Comparison of ENCODE assay signal across 8 mouse cellular contexts in genomic region chr6:98632278-98633063, GRCm38 (mm10).
DNase-seq lines count a peak whose midpoint lies in the region; ATAC-seq and TF ChIP-seq lines count a peak whose summit lies in the region.

No protein-coding gene starts in this region.

- ATAC-seq in lung, embryonic 14.5 days (ENCODE audit: insufficient read depth): no peak
- ATAC-seq in embryonic facial prominence, embryonic 14.5 days (ENCODE audit: low read depth): 0 out of 2 replicates have a peak, but pooled peaks have one; percentile 41
- peak; percentile 48 for ATAC-seq in midbrain, embryonic 16.5 days

- H3K27me3 ChIP-seq in lung, embryonic 14.5 days (ENCODE audit: insufficient read depth, low read length): no peaks in the 10 kb centered on the region
- no peaks in the 10 kb centered on the region for H3K27me3 ChIP-seq in embryonic facial prominence, embryonic 14.5 days (replicated peaks; ENCODE audit: control insufficient read depth, insufficient read depth, low read length)
- H3K27me3 ChIP-seq in midbrain, embryonic 16.5 days (ENCODE audit: control insufficient read depth, insufficient read depth, low read depth, low read length): no peaks in the 10 kb centered on the region

- no peak for DNase-seq in lung, embryonic 14.5 days
- no peak for DNase-seq in lung, postnatal 25 days (ENCODE audit: low spot score)
- DNase-seq in embryonic facial prominence, embryonic 14.5 days (ENCODE audit: low spot score): peak; percentile 59
- DNase-seq in layer of hippocampus, adult 18-20 months (ENCODE audit: low spot score in 2 of 2): peak; percentile 44 to 72
- DNase-seq in ovary, adult 18-20 months (ENCODE audit: low spot score): no peak
- DNase-seq in kidney, adult 11 months: no peak
- DNase-seq in adipocyte (ENCODE audit: low spot score): no peak

- no peak for TF ChIP-seq CTCF in lung, embryonic 14.5 days (IDR thresholded peaks at IDR 0.05; ENCODE audit: low read depth)

- no peaks in the 10 kb centered on the region for H3K9me3 ChIP-seq in lung, embryonic 14.5 days (ENCODE audit: low read depth, low read length)
- H3K9me3 ChIP-seq in embryonic facial prominence, embryonic 14.5 days (ENCODE audit: control insufficient read depth, low read length): no peaks in the 10 kb centered on the region
- H3K9me3 ChIP-seq in midbrain, embryonic 16.5 days (replicated peaks; ENCODE audit: control insufficient read depth, low read length, poor library complexity, severe bottlenecking): no peaks in the 10 kb centered on the region

- no peak overlapping the region for H3K9ac ChIP-seq in lung, embryonic 14.5 days
- H3K9ac ChIP-seq in embryonic facial prominence, embryonic 14.5 days (ENCODE audit: low read depth, low read length): 0 out of 2 replicates have a peak overlapping the region, but pooled peaks have one; percentile 3
- no peak overlapping the region for H3K9ac ChIP-seq in midbrain, embryonic 16.5 days (ENCODE audit: low read depth, low read length)

- H3K4me2 ChIP-seq in lung, embryonic 14.5 days: peak overlapping the region; percentile 50
- H3K4me2 ChIP-seq in embryonic facial prominence, embryonic 14.5 days (ENCODE audit: low read depth, low read length): peak overlapping the region; percentile 46
- H3K4me2 ChIP-seq in midbrain, embryonic 16.5 days (ENCODE audit: low read length): peak overlapping the region; percentile 51

- H3K36me3 ChIP-seq in lung, embryonic 14.5 days (ENCODE audit: insufficient read depth): no peaks in the 10 kb centered on the region
- no peaks in the 10 kb centered on the region for H3K36me3 ChIP-seq in embryonic facial prominence, embryonic 14.5 days (ENCODE audit: control insufficient read depth, insufficient read depth, low read length)
- H3K36me3 ChIP-seq in midbrain, embryonic 16.5 days (ENCODE audit: control insufficient read depth, insufficient read depth, low read length): no peaks in the 10 kb centered on the region

- peak overlapping the region; percentile 11; the same call in 1 of the 2 replicates for H3K4me3 ChIP-seq in lung, embryonic 14.5 days (ENCODE audit: low read depth, low read length)
- peak overlapping the region; percentile 7; the same call in 1 of the 2 replicates for H3K4me3 ChIP-seq in embryonic facial prominence, embryonic 14.5 days (ENCODE audit: low read depth, low read length)
- peak overlapping the region; percentile 13 for H3K4me3 ChIP-seq in midbrain, embryonic 16.5 days (ENCODE audit: low read depth, low read length)

- H3K27ac ChIP-seq in lung, embryonic 14.5 days (ENCODE audit: low read depth): no peak overlapping the region
- H3K27ac ChIP-seq in embryonic facial prominence, embryonic 14.5 days (replicated peaks; ENCODE audit: low read depth, low read length): no peak overlapping the region
- no peak overlapping the region for H3K27ac ChIP-seq in midbrain, embryonic 16.5 days (ENCODE audit: low read length)

- 27% methylated on average over 18 of the region's 18 CpGs for WGBS in lung, embryonic 14.5 days
- 9% methylated on average over 17 of the region's 18 CpGs for WGBS in embryonic facial prominence, embryonic 14.5 days
- WGBS in midbrain, embryonic 16.5 days: 35% methylated on average over 18 of the region's 18 CpGs

- H3K4me1 ChIP-seq in lung, embryonic 14.5 days (ENCODE audit: insufficient read depth): no peaks in the 10 kb centered on the region
- H3K4me1 ChIP-seq in embryonic facial prominence, embryonic 14.5 days (ENCODE audit: control insufficient read depth, insufficient read depth, low read length): peaks cover 13% of the 10 kb centered on the region
- peaks cover 3% of the 10 kb centered on the region; the same call in 1 of the 2 replicates for H3K4me1 ChIP-seq in midbrain, embryonic 16.5 days (ENCODE audit: control insufficient read depth, insufficient read depth, low read length)

Comparison
In these comparisons a context has a peak if more than half of its experiments do, and no peak if none do; other contexts are left out.
1. DNase-seq: peak in embryonic facial prominence, embryonic 14.5 days (single experiment) and layer of hippocampus, adult 18-20 months (2 of 2); none in lung, embryonic 14.5 days (single experiment), lung, postnatal 25 days (single experiment), ovary, adult 18-20 months (single experiment), kidney, adult 11 months (single experiment) and adipocyte (single experiment).
2. Peak in every context shown above with its lines, with median percentiles within 50 percentile points of each other: H3K4me2 ChIP-seq and H3K4me3 ChIP-seq.